Mouse (Mus musculus): ENCODE data around the gene Mms22l. TPM values are rescaled to one million over a fixed set of nuclear protein-coding genes. Genes with fewer than 3 reads are reported as not detected.
"Not testable (repeated sequence)": the region's sequence is repeated elsewhere in the genome, so short reads cannot be mapped to it uniquely, and the experiment has no call there.

Gene Mms22l
- 0.85 and 1.5 TPM in 2 replicates for polyA plus RNA-seq (2012; rRNA removed)

DNA sequence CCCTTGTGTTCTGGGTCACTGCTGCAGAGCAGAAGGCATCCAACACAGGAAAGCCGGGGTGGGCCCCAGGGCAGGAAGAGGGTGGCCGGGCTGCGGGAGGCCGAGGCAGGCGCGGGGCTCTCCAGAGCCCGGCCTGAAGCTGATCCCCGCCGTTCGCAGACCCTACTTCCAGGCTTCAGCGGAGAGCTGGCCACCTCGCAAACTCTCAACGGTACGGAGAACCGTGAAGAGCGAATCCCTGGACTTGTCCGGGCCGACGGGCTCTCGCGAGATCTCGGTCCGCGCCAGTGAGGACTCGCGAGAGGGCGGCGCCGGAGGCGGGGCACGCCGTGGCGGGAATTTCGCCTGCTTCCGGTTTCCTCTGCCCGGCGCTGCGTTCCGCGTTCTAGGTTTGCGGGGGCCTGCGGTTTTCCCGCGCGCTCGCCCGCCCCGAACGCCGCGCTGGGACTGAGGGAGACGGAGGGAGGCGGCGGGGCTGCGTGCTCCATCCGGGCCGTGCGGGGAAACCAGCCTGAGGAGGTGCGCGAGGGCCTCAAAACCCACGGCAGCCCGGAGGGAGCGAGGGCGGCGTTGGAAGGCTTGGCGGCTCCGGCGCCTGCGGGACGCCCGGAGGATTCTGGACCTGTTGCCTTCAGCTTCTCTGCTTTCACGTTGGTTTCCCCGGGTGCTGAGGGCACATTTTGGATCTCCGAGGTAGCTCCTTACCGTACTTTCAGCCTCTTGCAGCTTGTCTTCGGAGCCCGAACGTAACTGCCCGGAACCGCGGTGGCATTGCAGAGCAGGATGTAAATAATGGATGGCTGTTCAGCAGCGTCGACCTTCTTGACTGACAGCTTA is at the start of gene Mms22l:
Gene Mms22l, plus strand, starts transcription at position 336 of the 837 bp plus-strand sequence.
- no peak for TF ChIP-seq CTCF (IDR thresholded peaks at IDR 0.05; ENCODE audit: extremely low read depth, insufficient read length, insufficient replicate concordance, low read depth, low read length)
- TF ChIP-seq POLR2A (IDR thresholded peaks at IDR 0.05; ENCODE audit: low read depth, low read length), result peak; percentile 88
- WGBS, result under 1% methylated on average over 83 of the region's 83 CpGs
- Histone ChIP-seq H3K4me1 (ENCODE audit: control insufficient read depth, insufficient read depth, insufficient read length, low read length) (no peaks in the 10 kb centered on the region), H3K27ac (ENCODE audit: insufficient read depth, low read depth, low read length) (peak within 1 kb of the TSS; percentile 71), H3K36me3 (ENCODE audit: control insufficient read depth, insufficient read depth, low read length) (no peaks in the 10 kb centered on the region), H3K4me3 (ENCODE audit: low read depth, low read length) (peak within 1 kb of the TSS; percentile 79), H3K27me3 (ENCODE audit: control insufficient read depth, insufficient read depth, low read length) (no peaks in the 10 kb centered on the region)

GRCm38 (mm10) chr4:24484046-24484445 is 12.2 kb upstream of the Mms22l start:
- 91% methylated on average over 4 of the region's 4 CpGs for WGBS
- not testable (repeated sequence) for H3K27me3 ChIP-seq (ENCODE audit: control insufficient read depth, insufficient read depth, low read length); H3K4me1 ChIP-seq (ENCODE audit: control insufficient read depth, insufficient read depth, insufficient read length, low read length); H3K4me3 ChIP-seq (ENCODE audit: low read depth, low read length); H3K27ac ChIP-seq (ENCODE audit: insufficient read depth, low read depth, low read length); H3K36me3 ChIP-seq (ENCODE audit: control insufficient read depth, insufficient read depth, low read length)

DNA sequence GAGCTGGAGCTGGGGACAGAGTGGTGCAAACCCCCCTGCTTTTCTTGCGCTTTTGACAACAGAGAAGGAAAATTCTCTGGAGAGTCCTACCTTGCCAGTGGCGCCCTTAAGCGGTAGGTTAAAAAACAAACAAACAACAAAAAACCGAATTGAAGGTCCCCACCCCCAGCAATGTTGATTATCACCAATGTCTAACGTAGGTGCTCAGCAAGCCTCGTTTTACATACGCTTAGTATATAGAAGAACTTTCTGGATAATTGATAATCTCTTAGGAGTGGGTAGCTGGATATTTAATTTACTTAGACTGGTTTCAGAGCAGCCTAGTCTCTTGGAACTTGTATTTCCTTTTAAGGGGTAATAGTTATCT is 685 bp downstream of the Mms22l start:
- TF ChIP-seq CTCF (IDR thresholded peaks at IDR 0.05; ENCODE audit: extremely low read depth, insufficient read length, insufficient replicate concordance, low read depth, low read length) (no peak), POLR2A (IDR thresholded peaks at IDR 0.05; ENCODE audit: low read depth, low read length) (no peak)
- H3K4me3 ChIP-seq (ENCODE audit: low read depth, low read length), result peak overlapping the region; percentile 79
- 1% methylated on average over 7 of the region's 7 CpGs for WGBS
- H3K36me3 ChIP-seq (ENCODE audit: control insufficient read depth, insufficient read depth, low read length), result no peaks in the 10 kb centered on the region
- no peaks in the 10 kb centered on the region for H3K27me3 ChIP-seq (ENCODE audit: control insufficient read depth, insufficient read depth, low read length)
- no peak overlapping the region for H3K27ac ChIP-seq (ENCODE audit: insufficient read depth, low read depth, low read length)
- no peaks in the 10 kb centered on the region for H3K4me1 ChIP-seq (ENCODE audit: control insufficient read depth, insufficient read depth, insufficient read length, low read length)

GRCm38 (mm10) chr4:24509195-24509594 is 12.9 kb downstream of the Mms22l start:
- peaks cover 9% of the 10 kb centered on the region for H3K36me3 ChIP-seq (ENCODE audit: control insufficient read depth, insufficient read depth, low read length)

DNA sequence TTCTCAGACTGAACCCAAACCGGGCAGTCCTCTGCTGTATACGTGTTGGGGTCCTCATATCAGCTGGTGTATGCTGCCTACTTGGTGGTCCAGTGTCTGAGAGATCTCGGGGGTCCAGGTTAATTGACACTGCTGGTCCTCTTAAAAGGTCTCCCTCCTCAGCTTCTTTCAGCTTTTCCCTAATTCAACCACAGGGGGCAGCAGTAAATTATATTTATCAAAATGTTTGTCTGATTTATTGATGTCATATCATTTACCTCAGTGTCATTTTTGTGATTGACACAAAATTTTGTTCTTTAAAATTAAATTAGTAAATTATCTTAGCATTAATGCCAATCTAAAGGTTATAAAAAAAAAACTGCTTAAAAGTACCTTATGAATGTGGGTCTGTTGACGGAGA is 40.7 kb downstream of the Mms22l start:
- Histone ChIP-seq H3K4me1 (ENCODE audit: control insufficient read depth, insufficient read depth, insufficient read length, low read length) (no peaks in the 10 kb centered on the region), H3K4me3 (ENCODE audit: low read depth, low read length) (no peak overlapping the region), H3K27me3 (ENCODE audit: control insufficient read depth, insufficient read depth, low read length) (no peaks in the 10 kb centered on the region), H3K36me3 (ENCODE audit: control insufficient read depth, insufficient read depth, low read length) (no peaks in the 10 kb centered on the region), H3K27ac (ENCODE audit: insufficient read depth, low read depth, low read length) (no peak overlapping the region)
- 86% methylated on average over 4 of the region's 4 CpGs for WGBS
- TF ChIP-seq CTCF (IDR thresholded peaks at IDR 0.05; ENCODE audit: extremely low read depth, insufficient read length, insufficient replicate concordance, low read depth, low read length), result no peak
- TF ChIP-seq POLR2A (IDR thresholded peaks at IDR 0.05; ENCODE audit: low read depth, low read length), result no peak

More at GRCm38 (mm10) chr4:24509195-24509594, 12.9 kb downstream of the Mms22l start:
- H3K27me3 ChIP-seq (ENCODE audit: control insufficient read depth, insufficient read depth, low read length), result no peaks in the 10 kb centered on the region
- no peak overlapping the region for H3K4me3 ChIP-seq (ENCODE audit: low read depth, low read length)
- no peak overlapping the region for H3K27ac ChIP-seq (ENCODE audit: insufficient read depth, low read depth, low read length)
- no peaks in the 10 kb centered on the region for H3K4me1 ChIP-seq (ENCODE audit: control insufficient read depth, insufficient read depth, insufficient read length, low read length)
- no peak for TF ChIP-seq CTCF (IDR thresholded peaks at IDR 0.05; ENCODE audit: extremely low read depth, insufficient read length, insufficient replicate concordance, low read depth, low read length)
- TF ChIP-seq POLR2A (IDR thresholded peaks at IDR 0.05; ENCODE audit: low read depth, low read length), result no peak
- 86% methylated on average over 3 of the region's 3 CpGs for WGBS

- 49% methylated on average over 3 of the region's 3 CpGs for WGBS
- no peaks in the 10 kb centered on the region for H3K27me3 ChIP-seq (ENCODE audit: control insufficient read depth, insufficient read depth, low read length)
- no peak overlapping the region for H3K4me3 ChIP-seq (ENCODE audit: low read depth, low read length)
- no peak for TF ChIP-seq CTCF (IDR thresholded peaks at IDR 0.05; ENCODE audit: extremely low read depth, insufficient read length, insufficient replicate concordance, low read depth, low read length)
- TF ChIP-seq POLR2A (IDR thresholded peaks at IDR 0.05; ENCODE audit: low read depth, low read length), result no peak
- no peaks in the 10 kb centered on the region for H3K4me1 ChIP-seq (ENCODE audit: control insufficient read depth, insufficient read depth, insufficient read length, low read length)
- H3K27ac ChIP-seq (ENCODE audit: insufficient read depth, low read depth, low read length), result peak overlapping the region; percentile 46; the same call in 1 of the 2 replicates
- H3K36me3 ChIP-seq (ENCODE audit: control insufficient read depth, insufficient read depth, low read length), result no peaks in the 10 kb centered on the region
Measured at GRCm38 (mm10) chr4:24543421-24543820, 47.2 kb downstream of the Mms22l start.

- no peaks in the 10 kb centered on the region for H3K4me1 ChIP-seq (ENCODE audit: control insufficient read depth, insufficient read depth, insufficient read length, low read length)
- TF ChIP-seq CTCF (IDR thresholded peaks at IDR 0.05; ENCODE audit: extremely low read depth, insufficient read length, insufficient replicate concordance, low read depth, low read length) (peak; percentile 46; the same call in 1 of the 2 replicates), POLR2A (IDR thresholded peaks at IDR 0.05; ENCODE audit: low read depth, low read length) (no peak)
- no peak overlapping the region for H3K4me3 ChIP-seq (ENCODE audit: low read depth, low read length)
- H3K27me3 ChIP-seq (ENCODE audit: control insufficient read depth, insufficient read depth, low read length), result no peaks in the 10 kb centered on the region
- 70% methylated on average over 5 of the region's 5 CpGs for WGBS
- H3K36me3 ChIP-seq (ENCODE audit: control insufficient read depth, insufficient read depth, low read length), result no peaks in the 10 kb centered on the region
- no peak overlapping the region for H3K27ac ChIP-seq (ENCODE audit: insufficient read depth, low read depth, low read length)
Measured at GRCm38 (mm10) chr4:24544677-24545151, 48.5 kb downstream of the Mms22l start.
